Mouse (Mus musculus): ENCODE results near the gene 1700019A02Rik. TPM values are rescaled to one million over a fixed set of nuclear protein-coding genes. Genes with fewer than 3 reads are reported as not detected.

The 1700019A02Rik gene
- polyA plus RNA-seq, 2 experiments = not detected

- no peak overlapping the region for H3K4me3 ChIP-seq (ENCODE audit: insufficient read depth in 1 of 2, low read depth in 2 of 2, low read length in 2 of 2)
- H3K36me3 ChIP-seq (replicated peaks; ENCODE audit: control insufficient read depth, insufficient read depth, low read depth) = no peaks in the 10 kb centered on the region
- no peak for TF ChIP-seq EP300 (IDR thresholded peaks at IDR 0.05; ENCODE audit: low read depth)
- no peak for TF ChIP-seq CTCF (IDR thresholded peaks at IDR 0.05; ENCODE audit: low read depth)
- H3K9ac ChIP-seq (replicated peaks) = no peak overlapping the region
- 75% methylated on average over 3 of the region's 3 CpGs for WGBS (ENCODE audit: insufficient replicate concordance)
- H3K9me3 ChIP-seq (ENCODE audit: control insufficient read depth, low read length) = no peaks in the 10 kb centered on the region
- H3K4me1 ChIP-seq (replicated peaks; ENCODE audit: control insufficient read depth in 2 of 2, insufficient read depth in 2 of 2, low read length in 1 of 2) = no peaks in the 10 kb centered on the region; a peak in 1 of 4 replicates
- H3K4me2 ChIP-seq (ENCODE audit: low read depth) = no peak overlapping the region
- ATAC-seq (ENCODE audit: insufficient read depth) (no peak), DNase-seq (ENCODE audit: low read depth in 3 of 3, low spot score in 3 of 3) (no peak)
- no peaks in the 10 kb centered on the region for H3K27me3 ChIP-seq (ENCODE audit: control insufficient read depth, insufficient read depth, low read length)
- no peak overlapping the region for H3K27ac ChIP-seq
Observed at GRCm38 (mm10) chr1:53186301-53186700, 1.1 kb downstream of the 1700019A02Rik start.

DNA sequence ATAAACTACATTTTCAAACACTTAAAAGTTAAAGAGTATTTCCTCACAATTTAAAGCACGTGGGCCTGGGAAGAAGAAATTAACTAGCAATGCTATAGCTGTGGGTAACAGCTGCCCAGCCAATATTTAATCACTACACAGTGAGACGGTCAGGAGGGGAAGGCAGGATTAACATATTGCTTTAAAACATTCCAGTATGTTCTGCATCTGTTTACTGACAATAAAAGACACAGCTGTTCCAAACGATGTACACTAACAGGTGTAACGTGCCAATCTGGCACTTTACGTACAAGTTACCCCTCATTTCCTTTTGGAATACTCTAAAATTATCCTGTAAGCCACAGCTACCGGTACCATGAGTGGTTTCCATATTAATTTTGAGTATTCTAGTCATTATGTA lies 29.7 kb downstream of the 1700019A02Rik start:
- WGBS (ENCODE audit: insufficient replicate concordance) = 70% methylated on average over 6 of the region's 6 CpGs
- Histone ChIP-seq H3K4me3 (ENCODE audit: insufficient read depth in 1 of 2, low read depth in 2 of 2, low read length in 2 of 2) (no peak overlapping the region), H3K27ac (no peak overlapping the region)

GRCm38 (mm10) chr1:53123066-53123465 lies 64.4 kb downstream of the 1700019A02Rik start:
- no peak overlapping the region for H3K9ac ChIP-seq (replicated peaks)
- H3K4me1 ChIP-seq (replicated peaks; ENCODE audit: control insufficient read depth in 2 of 2, insufficient read depth in 2 of 2, low read length in 1 of 2) = no peaks in the 10 kb centered on the region
- ATAC-seq (ENCODE audit: insufficient read depth) (no peak), DNase-seq (ENCODE audit: low read depth in 3 of 3, low spot score in 3 of 3) (no peak)
- no peak overlapping the region for H3K4me3 ChIP-seq (ENCODE audit: insufficient read depth in 1 of 2, low read depth in 2 of 2, low read length in 2 of 2)
- H3K9me3 ChIP-seq (ENCODE audit: control insufficient read depth, low read length) = no peaks in the 10 kb centered on the region
- whole genome bisulfite sequencing (ENCODE audit: insufficient replicate concordance) = 41% methylated on average over 2 of the region's 2 CpGs
- no peak for TF ChIP-seq EP300 (IDR thresholded peaks at IDR 0.05; ENCODE audit: low read depth)
- TF ChIP-seq CTCF (IDR thresholded peaks at IDR 0.05; ENCODE audit: low read depth) = no peak
- H3K27me3 ChIP-seq (ENCODE audit: control insufficient read depth, insufficient read depth, low read length) = no peaks in the 10 kb centered on the region
- no peak overlapping the region for H3K27ac ChIP-seq
- no peaks in the 10 kb centered on the region for H3K36me3 ChIP-seq (replicated peaks; ENCODE audit: control insufficient read depth, insufficient read depth, low read depth)
- H3K4me2 ChIP-seq (ENCODE audit: low read depth) = no peak overlapping the region

More for the DNA sequence above, 29.7 kb downstream of the 1700019A02Rik start:
- no peak overlapping the region for H3K9ac ChIP-seq (replicated peaks)
- no peaks in the 10 kb centered on the region for H3K36me3 ChIP-seq (replicated peaks; ENCODE audit: control insufficient read depth, insufficient read depth, low read depth)
- H3K9me3 ChIP-seq (ENCODE audit: control insufficient read depth, low read length) = no peaks in the 10 kb centered on the region
- H3K4me2 ChIP-seq (ENCODE audit: low read depth) = no peak overlapping the region
- ATAC-seq (ENCODE audit: insufficient read depth) (no peak), DNase-seq (ENCODE audit: low read depth in 3 of 3, low spot score in 3 of 3) (no peak)
- no peaks in the 10 kb centered on the region for H3K4me1 ChIP-seq (replicated peaks; ENCODE audit: control insufficient read depth in 2 of 2, insufficient read depth in 2 of 2, low read length in 1 of 2)
- no peaks in the 10 kb centered on the region for H3K27me3 ChIP-seq (ENCODE audit: control insufficient read depth, insufficient read depth, low read length)
- TF ChIP-seq CTCF (IDR thresholded peaks at IDR 0.05; ENCODE audit: low read depth) (no peak), EP300 (IDR thresholded peaks at IDR 0.05; ENCODE audit: low read depth) (no peak)

DNA sequence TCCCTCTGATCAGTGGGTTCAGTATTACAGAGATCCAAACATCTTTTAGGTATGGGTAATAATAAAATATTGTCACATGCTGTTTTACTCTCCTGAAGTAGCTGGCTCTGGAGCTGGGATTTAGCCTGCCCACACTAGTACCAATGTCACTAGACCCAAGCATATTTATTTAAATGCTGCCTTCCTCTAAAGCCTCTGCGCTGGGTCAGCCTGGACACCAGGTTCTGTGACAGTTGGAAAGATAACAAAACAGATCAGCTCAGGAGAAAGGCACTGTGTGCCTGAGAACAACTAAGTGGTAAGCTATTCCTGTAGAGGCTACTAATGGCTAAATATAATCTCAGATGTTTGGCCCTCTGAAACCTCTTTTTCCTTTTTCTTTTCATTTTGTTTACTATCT lies 76.9 kb downstream of the 1700019A02Rik start:
- TF ChIP-seq EP300 (IDR thresholded peaks at IDR 0.05; ENCODE audit: low read depth) = no peak
- TF ChIP-seq CTCF (IDR thresholded peaks at IDR 0.05; ENCODE audit: low read depth) = no peak
- H3K27ac ChIP-seq = no peak overlapping the region
- DNase-seq (ENCODE audit: low read depth in 3 of 3, low spot score in 3 of 3) (no peak), ATAC-seq (ENCODE audit: insufficient read depth) (no peak)
- no peaks in the 10 kb centered on the region for H3K4me1 ChIP-seq (replicated peaks; ENCODE audit: control insufficient read depth in 2 of 2, insufficient read depth in 2 of 2, low read length in 1 of 2)
- no peaks in the 10 kb centered on the region for H3K9me3 ChIP-seq (ENCODE audit: control insufficient read depth, low read length)
- 46% methylated on average over 1 of the region's 1 CpGs for WGBS (ENCODE audit: insufficient replicate concordance)
- no peak overlapping the region for H3K4me3 ChIP-seq (ENCODE audit: insufficient read depth in 1 of 2, low read depth in 2 of 2, low read length in 2 of 2)
- H3K36me3 ChIP-seq (replicated peaks; ENCODE audit: control insufficient read depth, insufficient read depth, low read depth) = no peaks in the 10 kb centered on the region
- H3K9ac ChIP-seq (replicated peaks) = no peak overlapping the region
- H3K27me3 ChIP-seq (ENCODE audit: control insufficient read depth, insufficient read depth, low read length) = no peaks in the 10 kb centered on the region
- H3K4me2 ChIP-seq (ENCODE audit: low read depth) = no peak overlapping the region

Other genes with a start within 250 kb of the 1700019A02Rik start
- gene 1700019D03Rik, start 167.5 kb downstream of the 1700019A02Rik start, polyA plus RNA-seq (2012; rRNA removed) = 1.8 and 2.0 TPM in 2 replicates
- gene 1700019D03Rik, start 167.5 kb downstream of the 1700019A02Rik start, polyA plus RNA-seq (2014; fragmentation: Nextera tagmentation; extraction: Ambion mirVana) = 8.2 and 8.4 TPM in 2 replicates
- 0.02 TPM in 1 of 2 replicates, not detected in the other for gene Mstn, start 126.0 kb downstream of the 1700019A02Rik start, polyA plus RNA-seq (2012; rRNA removed)
- not detected in 2 replicates for gene Mstn, start 126.0 kb downstream of the 1700019A02Rik start, polyA plus RNA-seq (2014; fragmentation: Nextera tagmentation; extraction: Ambion mirVana)
- 1.8 and 3.1 TPM in 2 replicates for gene Pms1, start 109.4 kb upstream of the 1700019A02Rik start, polyA plus RNA-seq (2012; rRNA removed)
- gene Pms1, start 109.4 kb upstream of the 1700019A02Rik start, polyA plus RNA-seq (2014; fragmentation: Nextera tagmentation; extraction: Ambion mirVana) = 7.8 and 8.2 TPM in 2 replicates
- gene Ormdl1, start 109.5 kb upstream of the 1700019A02Rik start, polyA plus RNA-seq (2012; rRNA removed) = 8.1 and 13.7 TPM in 2 replicates
- gene Ormdl1, start 109.5 kb upstream of the 1700019A02Rik start, polyA plus RNA-seq (2014; fragmentation: Nextera tagmentation; extraction: Ambion mirVana) = 34.1 and 35.0 TPM in 2 replicates
- gene Gm28778, start 109.5 kb upstream of the 1700019A02Rik start, polyA plus RNA-seq (2012; rRNA removed) = not detected in 2 replicates
- gene Gm28778, start 109.5 kb upstream of the 1700019A02Rik start, polyA plus RNA-seq (2014; fragmentation: Nextera tagmentation; extraction: Ambion mirVana) = not detected in 2 replicates
- 7.8 and 12.9 TPM in 2 replicates for gene Osgepl1, start 126.0 kb upstream of the 1700019A02Rik start, polyA plus RNA-seq (2012; rRNA removed)
- 27.9 and 28.0 TPM in 2 replicates for gene Osgepl1, start 126.0 kb upstream of the 1700019A02Rik start, polyA plus RNA-seq (2014; fragmentation: Nextera tagmentation; extraction: Ambion mirVana)
- gene Asdurf, start 165.0 kb upstream of the 1700019A02Rik start, polyA plus RNA-seq (2012; rRNA removed) = not detected in 2 replicates
- gene Asdurf, start 165.0 kb upstream of the 1700019A02Rik start, polyA plus RNA-seq (2014; fragmentation: Nextera tagmentation; extraction: Ambion mirVana) = 4.6 TPM in 1 of 2 replicates, not detected in the other
- 0.02 and 0.03 TPM in 2 replicates for gene Gm28551, start 165.0 kb upstream of the 1700019A02Rik start, polyA plus RNA-seq (2012; rRNA removed)
- gene Gm28551, start 165.0 kb upstream of the 1700019A02Rik start, polyA plus RNA-seq (2014; fragmentation: Nextera tagmentation; extraction: Ambion mirVana) = 0.19 and 0.28 TPM in 2 replicates
- gene Asnsd1, start 165.1 kb upstream of the 1700019A02Rik start, polyA plus RNA-seq (2012; rRNA removed) = 11.9 and 20.9 TPM in 2 replicates
- 59.0 and 61.9 TPM in 2 replicates for gene Asnsd1, start 165.1 kb upstream of the 1700019A02Rik start, polyA plus RNA-seq (2014; fragmentation: Nextera tagmentation; extraction: Ambion mirVana)

Measured in liver, embryonic 14.5 days (tissue).